Mouse (Mus musculus) myocyte (in vitro differentiated cells): ENCODE measurements around the gene Tcf25. TPM values are rescaled to one million over a fixed set of nuclear protein-coding genes. Genes with fewer than 3 reads are reported as not detected.
"Not testable (repeated sequence)": the region's sequence is repeated elsewhere in the genome, so short reads cannot be mapped to it uniquely, and the experiment has no call there.

Source experiments
- H3K27me3 ChIP-seq: one replicate; pipeline ENCODE4 v1.6.1; 2011; ENCODE audit not compliant: control insufficient read depth, insufficient read depth, insufficient read length
- H3K36me3 ChIP-seq: one replicate; pipeline ENCODE4 v1.6.1; 2011; ENCODE audit not compliant: control insufficient read depth, insufficient read depth
- H3K4me2 ChIP-seq: one replicate; pipeline ENCODE4 v1.6.1; 2011; ENCODE audit warnings: low read depth, control low read depth
- H3K4me3 ChIP-seq: one replicate; pipeline ENCODE4 v1.5.1; 2011; ENCODE audit warnings: mild to moderate bottlenecking, control low read depth, moderate library complexity
- H3K79me2 ChIP-seq: one replicate; pipeline ENCODE4 v1.6.1; 2011; ENCODE audit not compliant: control insufficient read depth, insufficient read depth
- H3ac ChIP-seq: one replicate; pipeline ENCODE4 v1.6.1; 2011; ENCODE audit not compliant: control insufficient read depth, insufficient read length
- CEBPB ChIP-seq: IDR thresholded peaks from 2 replicates; pipeline ENCODE4 v1.6.1; 2011; ENCODE audit warnings: mild to moderate bottlenecking, moderate library complexity; ENCODE audit not compliant: poor library complexity, insufficient read depth, severe bottlenecking
- E2F4 ChIP-seq: IDR thresholded peaks from one replicate; pipeline ENCODE4 v1.6.1; 2011; ENCODE audit warnings: mild to moderate bottlenecking, control low read depth, moderate library complexity; ENCODE audit not compliant: insufficient read depth
- MAX ChIP-seq: IDR thresholded peaks from one replicate; pipeline ENCODE4 v1.6.1; 2011; ENCODE audit warnings: low read depth, mild to moderate bottlenecking, control low read depth
- MYOD1 ChIP-seq, 3 experiments: IDR thresholded peaks; one replicate each; pipeline ENCODE4 v1.6.1; 2011; ENCODE audit warnings: control low read depth in 2 of 3, low read depth in 2 of 3, mild to moderate bottlenecking in 2 of 3, moderate library complexity in 1 of 3; ENCODE audit not compliant: insufficient read length in 2 of 3, control insufficient read depth in 1 of 3
- MYOG ChIP-seq, 3 experiments: IDR thresholded peaks; one replicate each; pipeline ENCODE4 v1.6.1; 2011; ENCODE audit warnings: control low read depth in 2 of 3, low read depth in 2 of 3, mild to moderate bottlenecking in 2 of 3; ENCODE audit not compliant: insufficient read length in 2 of 3, control insufficient read depth in 1 of 3, insufficient read depth in 1 of 3
- POLR2A ChIP-seq: IDR thresholded peaks from one replicate; pipeline ENCODE4 v1.6.1; 2011; ENCODE audit warnings: low read depth, mild to moderate bottlenecking, control low read depth, moderate library complexity; ENCODE audit not compliant: insufficient read length
- POLR2AphosphoS2 ChIP-seq: IDR thresholded peaks from one replicate; pipeline ENCODE4 v1.6.1; 2011; ENCODE audit warnings: low read depth, control low read depth; ENCODE audit not compliant: insufficient read length
- REST ChIP-seq: IDR thresholded peaks from one replicate; pipeline ENCODE4 v1.6.1; 2011; ENCODE audit warnings: mild to moderate bottlenecking, control low read depth, moderate library complexity; ENCODE audit not compliant: insufficient read depth, insufficient read length
- SRF ChIP-seq: IDR thresholded peaks from one replicate; pipeline ENCODE4 v1.6.1; 2011; ENCODE audit warnings: low read depth; ENCODE audit not compliant: control insufficient read depth, insufficient read length
- TCF12 ChIP-seq: IDR thresholded peaks from one replicate; pipeline ENCODE4 v1.6.1; 2011; ENCODE audit warnings: mild to moderate bottlenecking, control low read depth; ENCODE audit not compliant: poor library complexity, insufficient read depth, severe bottlenecking
- TCF3 ChIP-seq: IDR thresholded peaks from one replicate; pipeline ENCODE4 v1.6.1; 2011; ENCODE audit warnings: low read depth, control low read depth; ENCODE audit not compliant: insufficient read length
- USF1 ChIP-seq: IDR thresholded peaks from one replicate; pipeline ENCODE4 v1.6.1; 2011; ENCODE audit warnings: low read depth, mild to moderate bottlenecking, control low read depth, moderate library complexity
- polyA plus RNA-seq: library from polyadenylated mRNA; unstranded; fragments of >200 nt; fragmentation: generic; extraction: Trizol; gene quantifications from one replicate; pipeline ENCODE4 v1.2.1, GENCODE M21; 2012; ENCODE audit warnings: missing spikeins

Tcf25 gene
- polyA plus RNA-seq, 1 experiment = 177 TPM

DNA sequence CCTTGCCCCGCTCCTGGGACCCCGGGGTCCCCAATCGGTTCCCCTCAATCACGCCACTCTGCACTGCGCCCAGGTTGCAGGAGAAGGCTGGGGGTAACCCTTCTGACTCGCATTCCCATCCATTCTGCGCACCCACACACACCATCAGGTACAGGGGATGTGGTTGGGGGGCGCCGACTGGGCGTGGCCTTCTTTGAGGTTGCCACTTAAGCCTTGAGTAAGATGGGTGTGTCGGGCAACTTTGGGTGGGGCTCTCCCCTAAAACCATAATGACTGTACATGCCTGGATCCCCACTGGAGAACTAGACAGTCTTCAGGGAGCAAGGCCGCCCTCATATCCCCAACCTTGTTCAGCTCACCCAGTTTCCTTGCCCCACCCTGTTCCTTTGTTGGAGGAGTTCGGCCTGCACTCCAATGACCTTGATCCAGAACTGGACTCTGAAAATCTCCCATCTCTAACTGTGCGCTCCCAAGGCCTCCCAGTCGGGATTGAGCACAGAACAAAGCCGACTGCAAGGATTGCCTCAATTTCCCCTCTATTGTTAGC, 38.3 kb downstream of the Tcf25 start:
- Histone ChIP-seq H3K27me3 (no peaks in the 10 kb centered on the region), H3K36me3 (no peaks in the 10 kb centered on the region), H3ac (peak overlapping the region; percentile 35), H3K4me3 (peak overlapping the region; percentile 40), H3K79me2 (peaks cover 9% of the 10 kb centered on the region), H3K4me2 (peak overlapping the region; percentile 79)
- TF ChIP-seq MYOG (IDR thresholded peaks at IDR 0.05; ENCODE audit: control insufficient read depth in 1 of 3, insufficient read depth in 1 of 3, insufficient read length in 2 of 3, low read depth in 2 of 3) (no peak), TCF12 (no peak), USF1 (no peak), MYOD1 (IDR thresholded peaks at IDR 0.05; ENCODE audit: control insufficient read depth in 1 of 3, insufficient read length in 2 of 3, low read depth in 2 of 3) (no peak), MAX (no peak), SRF (no peak), E2F4 (no peak), POLR2AphosphoS2 (no peak), REST (no peak), TCF3 (no peak), CEBPB (no peak), POLR2A (no peak)

DNA sequence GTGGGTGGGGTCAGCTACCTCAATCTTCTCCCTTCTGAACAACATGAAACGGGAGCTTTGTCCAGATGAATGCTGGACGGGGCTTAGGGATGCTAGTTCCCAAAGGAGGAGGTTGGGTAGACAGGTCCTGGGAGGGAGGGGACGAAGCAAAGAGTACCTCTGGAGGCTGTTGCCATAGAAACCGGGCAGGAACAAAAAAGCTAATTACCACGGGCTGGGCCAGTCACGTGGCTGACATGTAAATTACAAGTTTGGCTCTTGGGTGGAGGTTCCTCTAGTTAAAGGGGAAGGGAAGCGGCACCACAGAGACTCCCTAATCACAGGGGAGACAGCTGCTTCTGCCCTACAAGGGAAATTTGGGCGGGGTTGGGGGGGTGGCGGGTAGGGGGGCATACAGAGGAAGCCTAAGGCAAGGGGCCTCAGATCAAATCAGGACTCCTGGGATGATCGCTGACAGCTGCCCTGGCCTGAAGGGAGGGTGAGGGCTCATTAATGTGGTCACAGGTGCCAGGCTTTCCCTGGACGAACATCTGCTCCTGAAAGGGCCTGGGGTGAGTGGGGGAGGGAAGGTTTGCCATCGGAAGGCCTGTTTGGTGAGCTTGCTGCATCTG, 39.1 kb downstream of the Tcf25 start:
- Histone ChIP-seq H3ac (no peak overlapping the region), H3K36me3 (no peaks in the 10 kb centered on the region), H3K27me3 (no peaks in the 10 kb centered on the region), H3K4me3 (peak overlapping the region; percentile 40), H3K79me2 (peaks cover 9% of the 10 kb centered on the region), H3K4me2 (peak overlapping the region; percentile 79)
- TF ChIP-seq MAX (no peak), CEBPB (no peak), POLR2AphosphoS2 (no peak), POLR2A (no peak), TCF12 (peak; percentile 49), MYOG (IDR thresholded peaks at IDR 0.05; ENCODE audit: control insufficient read depth in 1 of 3, insufficient read depth in 1 of 3, insufficient read length in 2 of 3, low read depth in 2 of 3) (peak in 2 of 3 experiments; percentile 84 to 95), REST (no peak), MYOD1 (IDR thresholded peaks at IDR 0.05; ENCODE audit: control insufficient read depth in 1 of 3, insufficient read length in 2 of 3, low read depth in 2 of 3) (peak in 2 of 3 experiments; percentile 89), E2F4 (no peak), SRF (no peak), USF1 (peak; percentile 76), TCF3 (peak; percentile 50)

DNA sequence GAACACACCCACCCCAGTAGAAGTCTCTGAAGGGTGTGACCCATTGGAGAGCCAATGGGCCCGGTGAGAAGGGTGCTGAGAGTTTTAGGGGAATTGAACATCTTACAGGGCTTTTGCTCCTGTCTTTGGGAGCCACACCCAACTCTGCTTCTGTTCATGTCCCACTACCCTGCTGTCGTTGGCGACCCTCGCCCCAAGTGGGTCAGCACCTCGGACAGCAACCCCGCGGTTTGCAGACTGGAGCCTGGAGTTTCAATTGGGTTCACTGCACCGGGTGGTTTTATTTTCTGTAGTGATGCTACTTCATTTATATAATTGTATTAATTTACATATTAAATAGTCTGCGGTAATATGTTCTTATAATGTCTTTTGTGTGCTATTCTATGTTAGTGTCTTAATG, 40.7 kb downstream of the Tcf25 start:
- H3K4me2 ChIP-seq = peak overlapping the region; percentile 46
- H3K36me3 ChIP-seq = peaks cover 4% of the 10 kb centered on the region
- TF ChIP-seq MYOG (IDR thresholded peaks at IDR 0.05; ENCODE audit: control insufficient read depth in 1 of 3, insufficient read depth in 1 of 3, insufficient read length in 2 of 3, low read depth in 2 of 3) (no peak), REST (peak; percentile 81)
- no peak overlapping the region for H3ac ChIP-seq
- no peak overlapping the region for H3K4me3 ChIP-seq
- no peaks in the 10 kb centered on the region for H3K27me3 ChIP-seq
- peaks cover 9% of the 10 kb centered on the region for H3K79me2 ChIP-seq

GRCm38 (mm10) chr8:123414997-123415696, 41.6 kb downstream of the Tcf25 start:
- H3K79me2 ChIP-seq = not testable (repeated sequence)

GRCm38 (mm10) chr8:123415967-123416943, 42.7 kb downstream of the Tcf25 start:
- peaks cover 13% of the 10 kb centered on the region for H3K36me3 ChIP-seq
- no peaks in the 10 kb centered on the region for H3K27me3 ChIP-seq
- H3K4me2 ChIP-seq = no peak overlapping the region
- no peak overlapping the region for H3ac ChIP-seq
- TF ChIP-seq SRF (no peak), MYOG (IDR thresholded peaks at IDR 0.05; ENCODE audit: control insufficient read depth in 1 of 3, insufficient read depth in 1 of 3, insufficient read length in 2 of 3, low read depth in 2 of 3) (no peak), TCF3 (no peak), REST (no peak), POLR2AphosphoS2 (no peak), MAX (no peak), CEBPB (no peak), TCF12 (no peak), MYOD1 (IDR thresholded peaks at IDR 0.05; ENCODE audit: control insufficient read depth in 1 of 3, insufficient read length in 2 of 3, low read depth in 2 of 3) (no peak), E2F4 (no peak), USF1 (no peak), POLR2A (no peak)
- peaks cover 9% of the 10 kb centered on the region for H3K79me2 ChIP-seq
- no peak overlapping the region for H3K4me3 ChIP-seq

More at GRCm38 (mm10) chr8:123414997-123415696, 41.6 kb downstream of the Tcf25 start:
- H3K4me3 ChIP-seq, H3K4me2 ChIP-seq, H3K27me3 ChIP-seq, H3ac ChIP-seq: not testable (repeated sequence)
- H3K36me3 ChIP-seq = peaks cover 11% of the 10 kb centered on the region
